Mouse (Mus musculus): ENCODE data around the gene Mapkapk3. TPM values are rescaled to one million over a fixed set of nuclear protein-coding genes. Genes with fewer than 3 reads are reported as not detected.

Gene Mapkapk3
- polyA plus RNA-seq, 1 experiment from 2014 or later = 2.0 TPM

GRCm38 (mm10) chr9:107281241-107281987 is 8.3 kb downstream of the Mapkapk3 start:
- no peak overlapping the region for H3K27ac ChIP-seq
- no peak for ATAC-seq
- no peaks in the 10 kb centered on the region for H3K9me3 ChIP-seq (replicated peaks)
- H3K4me2 ChIP-seq = no peak overlapping the region
- H3K4me1 ChIP-seq = peaks cover 18% of the 10 kb centered on the region
- no peak overlapping the region for H3K4me3 ChIP-seq
- WGBS = 89% methylated on average over 5 of the region's 5 CpGs
- no peak overlapping the region for H3K9ac ChIP-seq
- no peaks in the 10 kb centered on the region for H3K27me3 ChIP-seq
- H3K36me3 ChIP-seq (ENCODE audit: poor library complexity, severe bottlenecking) = no peaks in the 10 kb centered on the region

- no peaks in the 10 kb centered on the region for H3K9me3 ChIP-seq (replicated peaks)
- no peaks in the 10 kb centered on the region for H3K36me3 ChIP-seq (ENCODE audit: poor library complexity, severe bottlenecking)
- no peaks in the 10 kb centered on the region for H3K27me3 ChIP-seq
- no peak overlapping the region for H3K27ac ChIP-seq
- ATAC-seq = no peak
- no peak overlapping the region for H3K9ac ChIP-seq
- H3K4me1 ChIP-seq = peaks cover 18% of the 10 kb centered on the region
- 50% methylated on average over 13 of the region's 13 CpGs for WGBS
- no peak overlapping the region for H3K4me3 ChIP-seq
- no peak overlapping the region for H3K4me2 ChIP-seq
Observed at GRCm38 (mm10) chr9:107280322-107281027, 9.2 kb downstream of the Mapkapk3 start.

GRCm38 (mm10) chr9:107279378-107280321 is 10.0 kb downstream of the Mapkapk3 start:
- H3K27me3 ChIP-seq = no peaks in the 10 kb centered on the region
- H3K9me3 ChIP-seq (replicated peaks) = no peaks in the 10 kb centered on the region
- 27% methylated on average over 16 of the region's 16 CpGs for WGBS
- H3K27ac ChIP-seq = no peak overlapping the region
- no peak for ATAC-seq
- H3K9ac ChIP-seq = no peak overlapping the region
- H3K4me2 ChIP-seq = no peak overlapping the region
- H3K4me3 ChIP-seq = no peak overlapping the region
- H3K4me1 ChIP-seq = peaks cover 18% of the 10 kb centered on the region
- H3K36me3 ChIP-seq (ENCODE audit: poor library complexity, severe bottlenecking) = no peaks in the 10 kb centered on the region

GRCm38 (mm10) chr9:107278527-107279377 is 10.9 kb downstream of the Mapkapk3 start:
- Histone ChIP-seq H3K9ac (no peak overlapping the region), H3K9me3 (replicated peaks) (no peaks in the 10 kb centered on the region), H3K4me3 (no peak overlapping the region), H3K27ac (no peak overlapping the region), H3K36me3 (ENCODE audit: poor library complexity, severe bottlenecking) (no peaks in the 10 kb centered on the region), H3K4me1 (peaks cover 18% of the 10 kb centered on the region), H3K27me3 (no peaks in the 10 kb centered on the region), H3K4me2 (no peak overlapping the region)
- 52% methylated on average over 8 of the region's 8 CpGs for WGBS
- peak; percentile 30; the same call in 1 of the 2 replicates for ATAC-seq

- Histone ChIP-seq H3K36me3 (ENCODE audit: poor library complexity, severe bottlenecking) (no peaks in the 10 kb centered on the region), H3K9me3 (replicated peaks) (no peaks in the 10 kb centered on the region), H3K4me1 (peaks cover 18% of the 10 kb centered on the region), H3K9ac (no peak overlapping the region), H3K4me2 (no peak overlapping the region), H3K27me3 (no peaks in the 10 kb centered on the region), H3K27ac (no peak overlapping the region), H3K4me3 (no peak overlapping the region)
- 46% methylated on average over 4 of the region's 4 CpGs for WGBS
- ATAC-seq = no peak
Observed at GRCm38 (mm10) chr9:107278126-107278525, 11.6 kb downstream of the Mapkapk3 start.

GRCm38 (mm10) chr9:107277603-107278002 is 12.1 kb downstream of the Mapkapk3 start:
- no peak overlapping the region for H3K4me2 ChIP-seq
- H3K27me3 ChIP-seq = no peaks in the 10 kb centered on the region
- no peaks in the 10 kb centered on the region for H3K36me3 ChIP-seq (ENCODE audit: poor library complexity, severe bottlenecking)
- H3K9ac ChIP-seq = no peak overlapping the region
- peaks cover 18% of the 10 kb centered on the region for H3K4me1 ChIP-seq
- 84% methylated on average over 7 of the region's 7 CpGs for WGBS
- H3K9me3 ChIP-seq (replicated peaks) = no peaks in the 10 kb centered on the region
- H3K27ac ChIP-seq = no peak overlapping the region
- no peak for ATAC-seq
- no peak overlapping the region for H3K4me3 ChIP-seq

GRCm38 (mm10) chr9:107275710-107276109 is 14.0 kb downstream of the Mapkapk3 start:
- no peak overlapping the region for H3K9ac ChIP-seq
- WGBS = 83% methylated on average over 5 of the region's 5 CpGs
- no peak overlapping the region for H3K27ac ChIP-seq
- H3K27me3 ChIP-seq = no peaks in the 10 kb centered on the region
- no peak for ATAC-seq
- no peak overlapping the region for H3K4me3 ChIP-seq
- H3K4me2 ChIP-seq = no peak overlapping the region
- H3K9me3 ChIP-seq (replicated peaks) = no peaks in the 10 kb centered on the region
- H3K36me3 ChIP-seq (ENCODE audit: poor library complexity, severe bottlenecking) = no peaks in the 10 kb centered on the region
- H3K4me1 ChIP-seq = peaks cover 18% of the 10 kb centered on the region

GRCm38 (mm10) chr9:107274751-107275150 is 14.9 kb downstream of the Mapkapk3 start:
- no peak for ATAC-seq
- WGBS = 54% methylated on average over 6 of the region's 6 CpGs
- H3K9ac ChIP-seq = no peak overlapping the region
- no peak overlapping the region for H3K4me3 ChIP-seq
- H3K9me3 ChIP-seq (replicated peaks) = no peaks in the 10 kb centered on the region
- H3K4me2 ChIP-seq = no peak overlapping the region
- no peaks in the 10 kb centered on the region for H3K36me3 ChIP-seq (ENCODE audit: poor library complexity, severe bottlenecking)
- H3K27me3 ChIP-seq = no peaks in the 10 kb centered on the region
- no peak overlapping the region for H3K27ac ChIP-seq
- H3K4me1 ChIP-seq = peaks cover 12% of the 10 kb centered on the region

GRCm38 (mm10) chr9:107273184-107273583 is 16.5 kb downstream of the Mapkapk3 start:
- no peak for ATAC-seq
- WGBS = 79% methylated on average over 10 of the region's 10 CpGs
- no peak overlapping the region for H3K4me2 ChIP-seq

GRCm38 (mm10) chr9:107272284-107272683 is 17.4 kb downstream of the Mapkapk3 start:
- 80% methylated on average over 4 of the region's 4 CpGs for WGBS

More at GRCm38 (mm10) chr9:107273184-107273583, 16.5 kb downstream of the Mapkapk3 start:
- Histone ChIP-seq H3K9me3 (replicated peaks) (no peaks in the 10 kb centered on the region), H3K27me3 (no peaks in the 10 kb centered on the region), H3K27ac (no peak overlapping the region), H3K4me3 (no peak overlapping the region), H3K9ac (no peak overlapping the region), H3K36me3 (ENCODE audit: poor library complexity, severe bottlenecking) (no peaks in the 10 kb centered on the region), H3K4me1 (no peaks in the 10 kb centered on the region; the same call in 1 of the 2 replicates)

More at GRCm38 (mm10) chr9:107272284-107272683, 17.4 kb downstream of the Mapkapk3 start:
- Histone ChIP-seq H3K4me3 (no peak overlapping the region), H3K9ac (no peak overlapping the region), H3K27ac (no peak overlapping the region), H3K9me3 (replicated peaks) (no peaks in the 10 kb centered on the region), H3K4me1 (no peaks in the 10 kb centered on the region; the same call in 1 of the 2 replicates), H3K4me2 (no peak overlapping the region), H3K36me3 (ENCODE audit: poor library complexity, severe bottlenecking) (no peaks in the 10 kb centered on the region), H3K27me3 (no peaks in the 10 kb centered on the region)
- no peak for ATAC-seq

All from forebrain, embryonic 13.5 days (tissue).